Mouse (Mus musculus): ENCODE measurements around the gene Cdc14a. TPM values are rescaled to one million over a fixed set of nuclear protein-coding genes. Genes with fewer than 3 reads are reported as not detected.

Gene Cdc14a
- total and polyA plus RNA-seq, 3 experiments: 1.6 to 3.4 (median 2.8) TPM

GRCm38 (mm10) chr3:116284735-116285134, 139.1 kb downstream of the Cdc14a start:
- Histone ChIP-seq H3K4me1 (ENCODE audit: control insufficient read depth, insufficient read depth, low read length) (no peaks in the 10 kb centered on the region; the same call in 1 of the 2 replicates), H3K36me3 (ENCODE audit: control insufficient read depth, insufficient read depth, low read length) (no peaks in the 10 kb centered on the region), H3K9ac (ENCODE audit: low read depth, low read length) (no peak overlapping the region), H3K27ac (no peak overlapping the region), H3K79me2 (replicated peaks; ENCODE audit: control insufficient read depth, insufficient read depth, low read length) (no peaks in the 10 kb centered on the region), H3K27me3 (ENCODE audit: control insufficient read depth, insufficient read depth, low read length) (no peaks in the 10 kb centered on the region), H3K4me3 (no peak overlapping the region)
- TF ChIP-seq CTCF (IDR thresholded peaks at IDR 0.05): no peak
- TF ChIP-seq POLR2A (IDR thresholded peaks at IDR 0.05; ENCODE audit: insufficient read depth, low read depth, low read length): no peak
- TF ChIP-seq EP300 (IDR thresholded peaks at IDR 0.05; ENCODE audit: insufficient read depth, low read depth, low read length): no peak
- intact Hi-C loops (cut with DNase I): no loop called here
- WGBS: 97% methylated on average over 4 of the region's 4 CpGs
- DNase-seq: no peak

GRCm38 (mm10) chr3:116283996-116284395, 139.8 kb downstream of the Cdc14a start:
- H3K36me3 ChIP-seq (ENCODE audit: control insufficient read depth, insufficient read depth, low read length): no peaks in the 10 kb centered on the region
- no peak overlapping the region for H3K27ac ChIP-seq
- no peaks in the 10 kb centered on the region for H3K27me3 ChIP-seq (ENCODE audit: control insufficient read depth, insufficient read depth, low read length)
- H3K4me1 ChIP-seq (ENCODE audit: control insufficient read depth, insufficient read depth, low read length): no peaks in the 10 kb centered on the region; the same call in 1 of the 2 replicates
- H3K4me3 ChIP-seq: no peak overlapping the region
- WGBS: 68% methylated on average over 2 of the region's 2 CpGs
- no peaks in the 10 kb centered on the region for H3K79me2 ChIP-seq (replicated peaks; ENCODE audit: control insufficient read depth, insufficient read depth, low read length)
- TF ChIP-seq EP300 (IDR thresholded peaks at IDR 0.05; ENCODE audit: insufficient read depth, low read depth, low read length) (no peak), CTCF (IDR thresholded peaks at IDR 0.05) (no peak), POLR2A (IDR thresholded peaks at IDR 0.05; ENCODE audit: insufficient read depth, low read depth, low read length) (no peak)
- no peak for DNase-seq
- intact Hi-C loops (cut with DNase I): no loop called here
- no peak overlapping the region for H3K9ac ChIP-seq (ENCODE audit: low read depth, low read length)

GRCm38 (mm10) chr3:116281663-116282062, 142.2 kb downstream of the Cdc14a start:
- Histone ChIP-seq H3K9ac (ENCODE audit: low read depth, low read length) (no peak overlapping the region), H3K27ac (no peak overlapping the region), H3K79me2 (replicated peaks; ENCODE audit: control insufficient read depth, insufficient read depth, low read length) (no peaks in the 10 kb centered on the region), H3K4me1 (ENCODE audit: control insufficient read depth, insufficient read depth, low read length) (no peaks in the 10 kb centered on the region), H3K36me3 (ENCODE audit: control insufficient read depth, insufficient read depth, low read length) (no peaks in the 10 kb centered on the region), H3K27me3 (ENCODE audit: control insufficient read depth, insufficient read depth, low read length) (no peaks in the 10 kb centered on the region), H3K4me3 (no peak overlapping the region)
- TF ChIP-seq EP300 (IDR thresholded peaks at IDR 0.05; ENCODE audit: insufficient read depth, low read depth, low read length) (no peak), POLR2A (IDR thresholded peaks at IDR 0.05; ENCODE audit: insufficient read depth, low read depth, low read length) (no peak), CTCF (IDR thresholded peaks at IDR 0.05) (no peak)
- intact Hi-C loops (cut with DNase I): no loop called here
- DNase-seq: no peak
- WGBS: 81% methylated on average over 6 of the region's 6 CpGs

GRCm38 (mm10) chr3:116277146-116277545, 146.7 kb downstream of the Cdc14a start:
- 81% methylated on average over 8 of the region's 8 CpGs for whole genome bisulfite sequencing
- Histone ChIP-seq H3K79me2 (replicated peaks; ENCODE audit: control insufficient read depth, insufficient read depth, low read length) (no peaks in the 10 kb centered on the region), H3K27me3 (ENCODE audit: control insufficient read depth, insufficient read depth, low read length) (no peaks in the 10 kb centered on the region), H3K36me3 (ENCODE audit: control insufficient read depth, insufficient read depth, low read length) (no peaks in the 10 kb centered on the region), H3K4me1 (ENCODE audit: control insufficient read depth, insufficient read depth, low read length) (no peaks in the 10 kb centered on the region), H3K4me3 (no peak overlapping the region), H3K27ac (no peak overlapping the region), H3K9ac (ENCODE audit: low read depth, low read length) (no peak overlapping the region)
- intact Hi-C loops (cut with DNase I): no loop called here
- TF ChIP-seq POLR2A (IDR thresholded peaks at IDR 0.05; ENCODE audit: insufficient read depth, low read depth, low read length): no peak
- TF ChIP-seq EP300 (IDR thresholded peaks at IDR 0.05; ENCODE audit: insufficient read depth, low read depth, low read length): no peak
- no peak for TF ChIP-seq CTCF (IDR thresholded peaks at IDR 0.05)
- no peak for DNase-seq

- no peak for TF ChIP-seq CTCF (IDR thresholded peaks at IDR 0.05)
- no peak for TF ChIP-seq POLR2A (IDR thresholded peaks at IDR 0.05; ENCODE audit: insufficient read depth, low read depth, low read length)
- no peak for TF ChIP-seq EP300 (IDR thresholded peaks at IDR 0.05; ENCODE audit: insufficient read depth, low read depth, low read length)
- intact Hi-C loops (cut with DNase I): no loop called here
- H3K9ac ChIP-seq (ENCODE audit: low read depth, low read length): no peak overlapping the region
- H3K4me3 ChIP-seq: no peak overlapping the region
- peaks cover 3% of the 10 kb centered on the region; the same call in 1 of the 2 replicates for H3K27me3 ChIP-seq (ENCODE audit: control insufficient read depth, insufficient read depth, low read length)
- no peak overlapping the region for H3K27ac ChIP-seq
- no peaks in the 10 kb centered on the region for H3K36me3 ChIP-seq (ENCODE audit: control insufficient read depth, insufficient read depth, low read length)
- WGBS: 76% methylated on average over 6 of the region's 6 CpGs
- H3K79me2 ChIP-seq (replicated peaks; ENCODE audit: control insufficient read depth, insufficient read depth, low read length): no peaks in the 10 kb centered on the region
- no peak for DNase-seq
- no peaks in the 10 kb centered on the region for H3K4me1 ChIP-seq (ENCODE audit: control insufficient read depth, insufficient read depth, low read length)
Measured at GRCm38 (mm10) chr3:116271679-116272078, 152.2 kb downstream of the Cdc14a start.

GRCm38 (mm10) chr3:116267036-116267654, 156.7 kb downstream of the Cdc14a start:
- Histone ChIP-seq H3K9ac (ENCODE audit: low read depth, low read length) (no peak overlapping the region), H3K4me3 (no peak overlapping the region), H3K79me2 (replicated peaks; ENCODE audit: control insufficient read depth, insufficient read depth, low read length) (no peaks in the 10 kb centered on the region), H3K36me3 (ENCODE audit: control insufficient read depth, insufficient read depth, low read length) (no peaks in the 10 kb centered on the region), H3K4me1 (ENCODE audit: control insufficient read depth, insufficient read depth, low read length) (no peaks in the 10 kb centered on the region), H3K27me3 (ENCODE audit: control insufficient read depth, insufficient read depth, low read length) (peaks cover 3% of the 10 kb centered on the region; the same call in 1 of the 2 replicates), H3K27ac (no peak overlapping the region)
- DNase-seq: no peak
- WGBS: 89% methylated on average over 2 of the region's 2 CpGs
- intact Hi-C loops (cut with DNase I): no loop called here
- TF ChIP-seq CTCF (IDR thresholded peaks at IDR 0.05): no peak
- TF ChIP-seq EP300 (IDR thresholded peaks at IDR 0.05; ENCODE audit: insufficient read depth, low read depth, low read length): no peak
- no peak for TF ChIP-seq POLR2A (IDR thresholded peaks at IDR 0.05; ENCODE audit: insufficient read depth, low read depth, low read length)

Data from heart, adult 2 months (tissue).